Mouse (Mus musculus): Measurements from ENCODE around the gene Sult1a1. TPM values are rescaled to one million over a fixed set of nuclear protein-coding genes. Genes with fewer than 3 reads are reported as not detected.

Gene Sult1a1
- total RNA-seq, 2 experiments from 2014 or later = 5.5 to 6.6 TPM

- no peak for DNase-seq
These were observed 18.7 kb downstream of the Sult1a1 start for GRCm38 (mm10) chr7:126657522-126657921.

- no peak for DNase-seq
These were observed 20.5 kb downstream of the Sult1a1 start for GRCm38 (mm10) chr7:126655695-126656094.

GRCm38 (mm10) chr7:126653991-126654390, 22.2 kb downstream of the Sult1a1 start:
- no peak for DNase-seq

GRCm38 (mm10) chr7:126650852-126651251, 25.4 kb downstream of the Sult1a1 start:
- no peak for DNase-seq

- peak; percentile 94 for DNase-seq
These were observed 26.8 kb downstream of the Sult1a1 start, which contains the start of gene Sgf29 for GRCm38 (mm10) chr7:126649231-126650051. Gene Sgf29, plus strand, starts transcription at chr7:126649309.

DNA sequence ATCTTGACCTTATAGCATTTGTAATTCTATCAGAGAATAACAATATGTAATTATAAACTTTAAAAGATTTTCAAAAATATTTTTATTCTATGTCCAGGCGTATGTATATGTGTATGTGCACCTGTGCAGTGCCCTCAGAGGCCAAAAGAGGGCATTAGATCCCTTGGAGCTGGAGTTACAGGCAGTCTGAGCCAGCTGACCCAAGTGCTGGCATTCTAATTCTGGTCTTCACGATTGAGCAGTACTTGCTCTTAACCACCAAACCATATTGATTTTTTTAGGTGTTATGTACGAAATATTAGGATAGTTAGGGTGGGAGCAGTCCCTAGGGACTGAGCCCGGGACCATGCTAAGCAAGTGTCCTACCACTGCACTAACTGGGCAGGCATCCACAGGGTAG, 27.7 kb downstream of the Sult1a1 start:
- no peak for DNase-seq

- no peak for DNase-seq
These were observed 30.5 kb downstream of the Sult1a1 start for GRCm38 (mm10) chr7:126645708-126646107.

GRCm38 (mm10) chr7:126644914-126645313, 31.3 kb downstream of the Sult1a1 start:
- DNase-seq = no peak

DNA sequence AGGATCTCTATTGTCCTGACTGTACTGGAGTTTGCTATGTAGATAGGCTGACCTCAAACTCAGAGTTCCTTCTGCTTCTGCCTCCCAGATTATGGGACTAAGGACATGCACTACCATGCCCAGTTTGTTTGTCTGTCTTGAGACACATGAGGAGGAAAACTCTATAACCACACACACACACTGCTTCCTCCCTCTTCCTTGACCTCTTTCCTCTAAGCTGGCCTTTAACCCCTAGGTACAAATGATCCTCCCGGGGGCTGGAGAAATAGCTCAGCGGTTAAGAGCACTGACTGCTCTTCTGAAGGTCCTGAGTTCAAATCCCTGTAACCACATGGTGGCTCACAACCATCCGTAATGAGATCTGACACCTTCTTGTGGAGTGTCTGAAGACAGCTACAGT, 31.9 kb downstream of the Sult1a1 start:
- no peak for DNase-seq

DNA sequence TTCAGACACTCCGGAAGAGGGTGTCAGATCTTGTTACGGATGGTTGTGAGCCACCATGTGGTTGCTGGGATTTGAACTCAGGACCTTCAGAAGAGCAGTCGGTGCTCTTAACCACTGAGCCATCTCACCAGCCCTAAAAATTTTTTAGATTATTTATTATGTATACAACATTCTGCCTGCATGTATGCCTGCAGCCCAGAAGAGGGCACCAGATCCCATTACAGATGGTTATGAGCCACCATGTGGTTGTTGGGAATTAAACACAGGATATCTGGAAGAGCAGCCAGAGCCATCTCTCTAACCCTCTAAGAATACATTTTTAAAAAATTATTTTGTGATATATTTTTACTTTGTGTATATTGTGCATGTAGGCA, 33.0 kb downstream of the Sult1a1 start:
- DNase-seq = peak; percentile 61

- no peak for DNase-seq
These were observed 33.5 kb downstream of the Sult1a1 start for GRCm38 (mm10) chr7:126642545-126643243.

- peak; percentile 45 for DNase-seq
These were observed 39.3 kb downstream of the Sult1a1 start for GRCm38 (mm10) chr7:126636733-126637520.

DNA sequence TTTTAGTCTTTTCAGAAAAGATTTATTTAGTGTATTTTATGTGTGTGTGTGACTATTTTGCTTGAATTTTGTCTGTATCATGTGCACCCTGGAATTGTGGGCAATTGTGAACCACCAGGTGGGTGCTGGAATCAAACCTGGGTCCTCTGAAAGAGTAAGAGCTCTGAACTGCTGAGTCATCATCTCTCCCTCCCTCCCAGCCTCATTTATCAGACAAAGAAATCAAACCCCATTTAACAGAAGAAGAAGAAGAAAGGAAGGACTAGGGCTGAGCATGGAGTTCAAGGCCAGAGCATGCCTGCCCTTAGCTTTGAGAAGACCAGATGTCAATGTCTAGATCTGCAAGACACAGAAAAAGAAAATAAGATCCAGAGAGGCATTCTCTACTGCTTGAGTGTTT, 40.9 kb downstream of the Sult1a1 start:
- DNase-seq = no peak

DNA sequence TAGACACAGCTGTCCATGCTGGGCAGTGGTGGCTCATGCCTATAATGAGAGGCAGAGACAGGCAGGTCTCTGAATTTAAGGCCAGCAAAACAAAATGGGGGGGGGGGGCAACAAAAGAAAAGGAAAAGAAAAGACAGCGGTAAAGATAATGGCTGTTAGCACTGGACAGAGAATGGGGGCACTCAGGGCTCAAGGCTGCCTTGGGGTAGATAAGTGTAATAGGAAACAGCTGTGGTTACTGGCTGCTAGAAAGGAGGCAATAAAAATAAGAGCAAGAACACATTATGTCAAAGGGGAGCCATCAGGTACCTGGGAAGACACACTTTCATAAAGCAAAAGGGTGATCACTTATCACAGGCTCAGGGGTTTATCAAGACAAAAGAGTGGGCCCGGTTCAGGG, 43.8 kb downstream of the Sult1a1 start:
- no peak for DNase-seq

- DNase-seq = no peak
These were observed 45.3 kb downstream of the Sult1a1 start, which contains the start of gene Nupr1 for GRCm38 (mm10) chr7:126630824-126631518. Gene Nupr1, minus strand, starts transcription at chr7:126630861.

GRCm38 (mm10) chr7:126629915-126630314, 46.3 kb downstream of the Sult1a1 start:
- no peak for DNase-seq

DNA sequence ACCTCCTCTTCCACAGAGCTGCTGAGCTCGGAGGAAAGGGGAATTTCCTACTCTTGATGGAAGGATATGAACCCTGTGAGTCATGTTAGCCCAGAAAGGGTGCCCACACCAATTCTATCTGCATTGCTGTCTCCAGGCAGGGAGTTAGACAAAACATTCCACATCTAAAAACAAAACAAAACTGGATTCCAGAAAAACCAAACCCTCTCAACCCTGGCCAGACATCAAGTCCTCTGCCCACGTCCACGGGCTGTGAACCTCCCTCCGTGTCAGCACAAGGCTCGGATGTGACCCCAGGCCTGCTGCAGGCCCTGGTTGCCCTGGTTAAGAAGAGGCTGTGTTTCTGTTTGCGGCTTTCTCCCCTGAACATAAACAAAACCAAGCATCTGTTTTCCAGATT, 48.1 kb downstream of the Sult1a1 start:
- DNase-seq = peak; percentile 10

DNA sequence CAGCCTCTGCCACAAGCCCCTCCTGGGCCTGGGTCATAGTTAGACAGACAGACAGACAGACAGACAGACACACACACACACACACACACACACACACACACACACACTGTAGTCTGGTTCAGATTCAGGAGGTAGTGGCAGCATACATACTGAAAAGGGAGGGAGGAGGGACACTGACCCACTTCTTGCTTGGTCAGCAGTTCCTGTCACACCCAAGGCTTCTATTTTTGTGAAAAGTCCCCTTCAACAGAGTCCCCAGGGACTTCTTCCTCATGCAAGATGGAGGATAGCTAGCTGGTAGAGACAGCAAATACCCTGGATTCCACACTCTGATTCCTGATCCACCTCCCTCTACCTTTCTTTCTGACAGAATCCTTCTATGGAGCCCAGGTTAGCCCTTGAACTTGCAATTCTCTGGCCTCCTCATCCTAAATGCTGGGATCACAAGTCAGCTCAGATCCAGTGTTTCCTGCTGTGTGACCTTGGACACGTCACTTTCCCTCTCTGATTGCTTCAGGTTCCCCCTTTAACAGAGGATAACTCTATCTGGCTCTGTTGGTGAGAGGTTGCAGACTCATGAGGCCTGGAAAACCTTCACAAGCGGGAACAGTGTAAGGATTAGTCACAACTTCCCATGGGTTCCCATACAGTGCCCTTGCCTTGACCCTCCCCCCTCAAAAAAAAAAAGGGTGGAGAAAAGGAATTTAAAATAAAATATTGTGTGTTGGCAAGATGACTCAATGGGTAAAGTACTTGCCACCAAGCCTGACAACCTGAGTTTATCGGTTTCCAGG, 50.2 kb downstream of the Sult1a1 start:
- DNase-seq = peak; percentile 6

GRCm38 (mm10) chr7:126625369-126625768, 50.9 kb downstream of the Sult1a1 start:
- DNase-seq = peak; percentile 74

GRCm38 (mm10) chr7:126624774-126625173, 51.5 kb downstream of the Sult1a1 start:
- DNase-seq = peak; percentile 10

GRCm38 (mm10) chr7:126623381-126623780, 52.9 kb downstream of the Sult1a1 start:
- DNase-seq = no peak
